Mouse (Mus musculus) cortical plate, adult 2 months (tissue): ENCODE data around the gene Olfr1396.

Experiments used
- CTCF ChIP-seq: fragments of 200-500 bp; IDR thresholded peaks from 2 replicates; pipeline ENCODE4 v1.5.1; 2011; ENCODE audit warnings: mild to moderate bottlenecking, control low read depth, low read length; ENCODE audit not compliant: insufficient read depth; ENCODE audit errors: extremely low read depth
- POLR2A ChIP-seq: fragments of 200-500 bp; IDR thresholded peaks from 2 replicates; pipeline ENCODE4 v1.6.1; 2011; ENCODE audit warnings: mild to moderate bottlenecking, low read length, control low read depth; ENCODE audit not compliant: insufficient read depth; ENCODE audit errors: extremely low read depth

DNA sequence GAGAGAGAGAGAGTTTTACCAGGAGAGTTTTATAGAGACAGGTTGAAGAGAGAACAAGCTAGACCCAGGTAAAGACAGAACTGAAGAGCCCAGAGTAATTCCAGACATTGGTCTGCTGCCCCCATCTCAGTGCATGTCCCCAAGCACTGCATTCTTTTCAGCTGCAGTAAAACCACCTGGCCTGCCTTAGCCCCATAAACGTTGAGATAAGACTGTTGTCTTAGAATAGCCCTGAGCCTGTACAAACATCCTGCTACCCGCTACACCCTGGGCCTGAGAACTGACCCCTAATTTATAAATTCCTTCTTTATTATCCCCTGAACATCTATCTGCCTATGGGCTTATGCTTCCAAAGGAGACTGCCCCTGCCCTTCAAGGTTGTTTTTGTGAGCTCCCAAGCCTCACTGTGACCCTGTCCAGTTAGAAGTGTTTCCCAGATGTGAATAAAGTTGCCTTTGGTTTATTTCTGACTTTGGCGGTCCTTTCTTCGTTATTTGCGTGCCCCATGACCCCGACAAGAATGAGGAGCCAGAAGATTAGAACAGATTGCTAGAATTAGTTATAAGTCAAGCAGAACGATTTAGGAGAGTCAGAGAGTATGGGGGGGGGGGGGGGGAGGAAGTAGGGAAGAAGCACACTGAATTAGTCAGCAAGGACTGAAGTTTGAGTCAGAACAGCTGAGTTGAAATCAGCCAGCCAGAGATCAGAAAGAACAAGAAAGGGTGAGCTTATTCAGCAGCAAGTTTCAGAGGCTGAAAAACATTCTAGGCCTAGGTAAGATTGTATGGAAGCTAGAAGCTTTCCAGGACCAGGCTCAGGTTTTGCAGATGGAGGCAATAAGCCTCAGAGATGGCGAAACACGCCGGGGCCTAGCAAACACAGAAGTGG is 6.8 kb downstream of the Olfr1396 start:
- TF ChIP-seq CTCF (no peak), POLR2A (no peak)
